In genomic region chr19:59165577-59165976, GRCm38 (mm10) we compare ENCODE assay signal across 13 mouse cellular contexts. TPM values are rescaled to one million over a fixed set of nuclear protein-coding genes. Genes with fewer than 3 reads are reported as not detected.
DNase-seq lines count a peak whose midpoint lies in the region; ATAC-seq lines count a peak whose summit lies in the region.
"Had no signal": no experiment of that assay in that cellular context is flagged by ENCODE, and none has a peak within 500 bp of the region (broad histone marks: within the 10 kb centered on the region; RNA-seq: fewer than 3 reads in every experiment).

No protein-coding gene starts in this region.

- H3K27me3 ChIP-seq in heart, embryonic 10.5 days (ENCODE audit: insufficient read depth, poor library complexity, severe bottlenecking), result peaks cover 100% of the 10 kb centered on the region
- H3K27me3 ChIP-seq in lung, embryonic 15.5 days, result peaks cover 100% of the 10 kb centered on the region
- peaks cover 100% of the 10 kb centered on the region for H3K27me3 ChIP-seq in forebrain, embryonic 10.5 days (ENCODE audit: poor library complexity, severe bottlenecking)
- peaks cover 83% of the 10 kb centered on the region for H3K27me3 ChIP-seq in limb, embryonic 11.5 days (ENCODE audit: control insufficient read depth, insufficient read depth, low read length)

- no peak overlapping the region for H3K9ac ChIP-seq in lung, embryonic 15.5 days
- no peak overlapping the region for H3K9ac ChIP-seq in limb, embryonic 11.5 days (ENCODE audit: low read length)

- H3K27ac ChIP-seq in heart, embryonic 10.5 days, result no peak overlapping the region
- H3K27ac ChIP-seq in lung, embryonic 15.5 days, result no peak overlapping the region
- H3K27ac ChIP-seq in forebrain, embryonic 10.5 days, result peak overlapping the region; percentile 94
- H3K27ac ChIP-seq in limb, embryonic 11.5 days (replicated peaks; ENCODE audit: low read depth, low read length), result no peak overlapping the region

- no peaks in the 10 kb centered on the region for H3K36me3 ChIP-seq in heart, embryonic 10.5 days
- H3K36me3 ChIP-seq in lung, embryonic 15.5 days, result no peaks in the 10 kb centered on the region
- H3K36me3 ChIP-seq in forebrain, embryonic 10.5 days (replicated peaks), result no peaks in the 10 kb centered on the region; the same call in 1 of the 2 replicates
- no peaks in the 10 kb centered on the region for H3K36me3 ChIP-seq in limb, embryonic 11.5 days (ENCODE audit: control insufficient read depth, insufficient read depth, low read length)

- H3K9me3 ChIP-seq in heart, embryonic 10.5 days, result no peaks in the 10 kb centered on the region
- no peaks in the 10 kb centered on the region for H3K9me3 ChIP-seq in lung, embryonic 15.5 days
- H3K9me3 ChIP-seq in forebrain, embryonic 10.5 days, result no peaks in the 10 kb centered on the region
- no peaks in the 10 kb centered on the region for H3K9me3 ChIP-seq in limb, embryonic 11.5 days (ENCODE audit: control insufficient read depth, low read length)

- no peak overlapping the region for H3K4me2 ChIP-seq in lung, embryonic 15.5 days
- no peak overlapping the region for H3K4me2 ChIP-seq in limb, embryonic 11.5 days (ENCODE audit: low read depth, severe bottlenecking)

- peak overlapping the region; percentile 60; the same call in 1 of the 2 replicates for H3K4me3 ChIP-seq in heart, embryonic 10.5 days
- peak overlapping the region; percentile 36; the same call in 1 of the 2 replicates for H3K4me3 ChIP-seq in lung, embryonic 15.5 days
- peak overlapping the region; percentile 62 for H3K4me3 ChIP-seq in forebrain, embryonic 10.5 days
- H3K4me3 ChIP-seq in limb, embryonic 11.5 days (ENCODE audit: low read depth, low read length), result no peak overlapping the region; the same call in 1 of the 2 replicates

- WGBS in heart, embryonic 10.5 days, result 7% methylated on average over 7 of the region's 7 CpGs
- 6% methylated on average over 7 of the region's 7 CpGs for WGBS in lung, embryonic 15.5 days
- WGBS in forebrain, embryonic 10.5 days, result 4% methylated on average over 7 of the region's 7 CpGs
- WGBS in limb, embryonic 11.5 days, result 4% methylated on average over 7 of the region's 7 CpGs

- no peak for DNase-seq in heart, embryonic 10.5 days (ENCODE audit: low spot score)
- no peak for DNase-seq in heart, adult 18-20 months
- no peak for DNase-seq in lung, adult 18-20 months
- peak; percentile 26 for DNase-seq in forebrain, embryonic 10.5 days (ENCODE audit: extremely low spot score, low spot score)
- DNase-seq in limb, embryonic 11.5 days (ENCODE audit: low spot score), result peak; percentile 59
- DNase-seq in urinary bladder, adult 2 months (ENCODE audit: low spot score), result no peak
- no peak for DNase-seq in thymus, adult 18-20 months
- DNase-seq: heart, adult 11 months had no signal

- peaks cover 33% of the 10 kb centered on the region for H3K4me1 ChIP-seq in heart, embryonic 10.5 days
- H3K4me1 ChIP-seq in lung, embryonic 15.5 days, result peaks cover 26% of the 10 kb centered on the region
- peaks cover 71% of the 10 kb centered on the region for H3K4me1 ChIP-seq in forebrain, embryonic 10.5 days
- peaks cover 7% of the 10 kb centered on the region; the same call in 1 of the 2 replicates for H3K4me1 ChIP-seq in limb, embryonic 11.5 days (ENCODE audit: control insufficient read depth, insufficient read depth, low read length)

- ATAC-seq in lung, embryonic 15.5 days (ENCODE audit: borderline replicate concordance, extremely low read depth, low FRiP score, low TSS enrichment), result no peak
- ATAC-seq in limb, embryonic 11.5 days (ENCODE audit: insufficient number of reproducible peaks, low FRiP score, low TSS enrichment, low read depth), result no peak
- ATAC-seq: inflammation-experienced regulatory T-cells, adult 6 months had no signal

RNA-seq across cellular contexts. Expression of gene Vax1, which starts 4.3 kb away (rescaled TPM):
- not detected in 2 replicates for polyA plus RNA-seq in heart, embryonic 10.5 days (2016; fragmentation: Nextera tagmentation; extraction: Ambion mirVana)
- not detected for total RNA-seq in heart, adult 18-20 months (2021)
- not detected in 2 replicates for polyA plus RNA-seq in lung, embryonic 15.5 days (2015; fragmentation: Nextera tagmentation; extraction: Ambion mirVana)
- polyA plus RNA-seq in forebrain, embryonic 10.5 days (2016; fragmentation: Nextera tagmentation; extraction: Ambion mirVana), result 0.50 and 1.0 TPM in 2 replicates
- not detected in 2 replicates for polyA plus RNA-seq in limb, embryonic 11.5 days (2014; fragmentation: Nextera tagmentation; extraction: Ambion mirVana)
- polyA plus RNA-seq in urinary bladder, adult 2 months (2012; rRNA removed), result not detected in 2 replicates
- total RNA-seq: adrenal gland, postnatal 10 days; liver, adult 2 months had no signal
- polyA plus RNA-seq: inflammation-experienced regulatory T-cells, adult 6 months; liver, adult 2 months had no signal

RNA-seq across cellular contexts. Expression of gene Kcnk18, which starts 53.4 kb away (rescaled TPM):
- polyA plus RNA-seq in heart, embryonic 10.5 days (2016; fragmentation: Nextera tagmentation; extraction: Ambion mirVana), result not detected in 2 replicates
- total RNA-seq in heart, adult 18-20 months (2021), result not detected
- not detected in 2 replicates for polyA plus RNA-seq in lung, embryonic 15.5 days (2015; fragmentation: Nextera tagmentation; extraction: Ambion mirVana)
- polyA plus RNA-seq in forebrain, embryonic 10.5 days (2016; fragmentation: Nextera tagmentation; extraction: Ambion mirVana), result not detected in 2 replicates
- not detected in 2 replicates for polyA plus RNA-seq in limb, embryonic 11.5 days (2014; fragmentation: Nextera tagmentation; extraction: Ambion mirVana)
- not detected in 2 replicates for polyA plus RNA-seq in urinary bladder, adult 2 months (2012; rRNA removed)
- total RNA-seq: adrenal gland, postnatal 10 days; left cerebral cortex, adult 18-20 months; liver, adult 2 months had no signal
- polyA plus RNA-seq: inflammation-experienced regulatory T-cells, adult 6 months; liver, adult 2 months had no signal

Comparison
In these comparisons a context has a peak if more than half of its experiments do, and no peak if none do; other contexts are left out.
1. DNase-seq: peak in forebrain, embryonic 10.5 days (single experiment) and limb, embryonic 11.5 days (single experiment); none in heart, embryonic 10.5 days (single experiment), heart, adult 18-20 months (0 of 2), lung, adult 18-20 months (0 of 2), urinary bladder, adult 2 months (single experiment) and thymus, adult 18-20 months (0 of 2).